Mouse (Mus musculus): Measurements from ENCODE around the gene Gm8005.
"Not testable (repeated sequence)": the region's sequence is repeated elsewhere in the genome, so short reads cannot be mapped to it uniquely, and the experiment has no call there.

Gene Gm8005

GRCm38 (mm10) chr14:42439573-42439972 lies at the start of gene Gm8005:
TSS of gene Gm8005 (minus strand) at chr14:42439673.
- not testable (repeated sequence) for DNase-seq (ENCODE audit: low read depth, low spot score)

GRCm38 (mm10) chr14:42463581-42463980 lies 24.1 kb upstream of the Gm8005 start, which contains the start of gene Gm8011:
TSS of gene Gm8011 (plus strand) at chr14:42463881.
- DNase-seq (ENCODE audit: low read depth, low spot score) = not testable (repeated sequence)
